Mouse (Mus musculus) leukemia stem cell, adult 10-12 weeks (primary cell): Measurements from ENCODE around the gene Sox13. TPM values are rescaled to one million over a fixed set of nuclear protein-coding genes. Genes with fewer than 3 reads are reported as not detected.

ENCODE experiments used
- polyA plus RNA-seq: library from polyadenylated mRNA; stranded (reverse); fragments of >175 nt; gene quantifications from 2 replicates; pipeline ENCODE4 v1.2.3, GENCODE M21; 2012; ENCODE audit warnings: low replicate concordance

Sox13 gene
- polyA plus RNA-seq: 0.38 and 0.98 TPM in 2 replicates

DNA sequence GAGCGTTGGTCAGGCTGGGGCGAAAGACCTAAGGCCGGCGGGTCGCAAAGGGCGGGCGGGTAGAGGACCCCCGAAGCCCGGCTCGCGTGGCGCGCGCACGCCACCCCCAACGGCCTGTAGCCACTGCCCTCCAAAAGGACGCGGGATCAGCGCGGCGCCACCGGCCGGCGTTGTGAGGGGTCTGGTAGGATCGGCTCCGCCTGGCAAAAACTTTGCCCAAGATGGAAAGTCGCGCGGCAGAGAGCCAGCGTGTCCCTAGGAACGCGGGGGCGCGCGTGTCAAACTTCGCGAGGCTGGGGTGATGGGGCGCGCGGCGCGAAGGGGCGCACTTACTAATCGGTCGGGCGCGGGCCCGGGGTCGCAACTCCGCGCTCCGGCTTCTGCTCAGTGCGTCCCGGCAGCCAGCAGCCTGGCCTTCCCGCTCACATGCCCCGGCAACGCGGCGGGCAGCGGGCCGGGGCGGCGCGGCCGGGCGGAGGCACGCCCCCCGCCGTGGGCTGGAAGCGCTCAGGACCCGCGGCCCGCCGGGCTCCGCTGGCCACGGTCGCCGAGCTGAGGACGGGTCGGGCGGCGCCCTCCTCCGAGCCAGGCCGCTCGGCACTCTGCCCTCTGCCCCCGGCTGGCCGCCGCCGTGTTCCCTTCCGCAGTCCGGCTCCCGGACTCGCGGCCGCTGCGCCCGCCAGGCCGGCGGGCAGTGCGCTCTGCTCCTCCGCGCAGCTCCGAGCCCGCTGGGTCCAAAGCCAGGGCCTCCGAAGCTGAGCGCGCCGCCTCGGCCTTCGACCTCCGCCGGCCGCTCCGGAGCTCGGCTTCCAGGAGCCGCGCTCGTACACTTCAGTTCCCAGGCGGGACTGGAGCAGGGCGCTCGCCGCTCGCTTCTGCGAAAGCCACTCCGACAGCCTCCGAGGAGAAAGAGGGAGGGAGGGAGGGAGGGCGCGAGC lies at the start of gene Sox13:
Sox13 (minus strand) TSS at position 835 of the 938 bp plus-strand sequence.

GRCm38 (mm10) chr1:133363276-133364021 lies 60.7 kb downstream of the Sox13 start, which contains the start of gene Etnk2:
TSS of gene Etnk2 (plus strand) at chr1:133363572.

DNA sequence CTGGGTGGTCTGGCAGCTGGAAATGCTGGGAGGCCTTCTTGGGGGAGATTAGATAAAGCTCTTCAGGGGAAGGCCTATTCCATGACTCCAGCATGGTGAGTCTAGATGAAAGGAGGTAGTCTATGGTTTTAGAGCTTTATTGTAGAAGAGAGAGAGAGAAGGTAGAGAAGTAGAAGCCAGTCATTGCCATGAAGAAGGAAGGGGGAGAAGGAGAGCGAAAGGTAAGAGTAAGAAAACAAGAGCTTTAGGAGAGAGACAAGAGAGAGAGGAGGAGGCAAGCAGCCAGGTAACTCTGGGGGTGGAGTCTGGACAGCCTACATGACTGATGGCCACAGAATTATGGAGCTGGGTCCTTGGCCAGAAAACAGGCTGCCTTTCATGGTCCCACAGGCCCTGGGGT lies 74.0 kb downstream of the Sox13 start, which contains the start of gene Ren1:
Ren1 (plus strand) TSS at position 301 of the 400 bp plus-strand sequence.

Other genes with a start within 250 kb of the Sox13 start
- not detected in 2 replicates for gene Golt1a, start 114.6 kb downstream of the Sox13 start, polyA plus RNA-seq
- gene Kiss1, start 102.5 kb downstream of the Sox13 start, polyA plus RNA-seq: not detected in 2 replicates
- gene Ren1, start 73.9 kb downstream of the Sox13 start, polyA plus RNA-seq: not detected in 2 replicates
- not detected in 2 replicates for gene Etnk2, start 60.8 kb downstream of the Sox13 start, polyA plus RNA-seq
- 5.4 and 8.4 TPM in 2 replicates for gene Snrpe, start 185.9 kb upstream of the Sox13 start, polyA plus RNA-seq
- not detected in 2 replicates for gene Zbed6, start 236.5 kb upstream of the Sox13 start, polyA plus RNA-seq
- gene Gm38394, start 236.9 kb upstream of the Sox13 start, polyA plus RNA-seq: 6.0 and 7.0 TPM in 2 replicates